Mouse (Mus musculus): ENCODE results near the gene Ube2j1.

Ube2j1 gene

DNA sequence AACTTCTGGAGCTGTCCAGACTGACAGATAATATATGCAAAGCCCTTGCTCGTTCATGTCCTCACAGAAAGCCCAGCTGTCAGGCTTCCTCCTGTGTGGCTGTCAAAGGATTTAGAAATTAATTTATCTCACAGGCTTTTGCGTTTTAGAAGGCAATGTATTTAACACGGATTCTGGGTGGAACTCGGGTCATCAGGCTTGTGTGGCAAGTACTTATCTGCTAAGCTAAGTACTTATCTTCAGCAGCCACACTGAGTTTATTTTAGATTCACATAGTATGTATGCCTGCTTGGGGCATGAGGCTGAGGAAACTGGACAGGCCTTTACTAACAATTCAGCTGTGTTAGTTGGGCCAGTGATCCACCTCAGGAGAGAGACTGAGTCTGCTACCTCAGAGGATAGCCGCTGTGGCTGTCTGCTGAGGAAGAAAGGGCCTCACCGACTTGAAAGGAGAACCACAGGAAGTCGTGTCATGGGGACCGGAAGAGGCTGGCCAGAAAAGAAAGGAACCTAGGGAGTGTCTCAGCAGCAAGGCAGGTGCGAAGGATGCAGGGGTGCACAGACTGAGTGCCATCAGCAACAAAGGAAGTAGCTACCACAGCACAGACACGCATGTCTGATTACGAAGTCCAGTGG lies 41.4 kb downstream of the Ube2j1 start:
- DNase-seq: no peak

DNA sequence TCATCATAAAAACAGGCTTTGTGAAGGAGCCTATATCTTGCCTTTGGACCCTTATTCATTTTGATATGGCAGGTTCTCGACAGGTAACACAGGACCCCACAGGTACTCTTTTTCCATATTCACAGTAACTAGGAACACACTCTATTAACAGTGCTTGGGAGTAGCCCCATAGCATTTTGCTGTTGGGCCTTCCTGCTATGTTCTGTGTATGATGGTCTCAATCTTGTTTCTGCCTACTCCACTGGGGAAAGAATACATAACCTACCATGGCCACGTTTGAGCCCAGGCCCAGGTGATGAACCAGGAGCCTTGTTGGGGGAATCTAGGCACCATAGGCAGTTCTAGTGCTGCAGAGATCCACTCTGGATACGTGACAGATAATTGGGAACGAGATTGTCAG lies 43.2 kb downstream of the Ube2j1 start:
- DNase-seq: no peak

DNA sequence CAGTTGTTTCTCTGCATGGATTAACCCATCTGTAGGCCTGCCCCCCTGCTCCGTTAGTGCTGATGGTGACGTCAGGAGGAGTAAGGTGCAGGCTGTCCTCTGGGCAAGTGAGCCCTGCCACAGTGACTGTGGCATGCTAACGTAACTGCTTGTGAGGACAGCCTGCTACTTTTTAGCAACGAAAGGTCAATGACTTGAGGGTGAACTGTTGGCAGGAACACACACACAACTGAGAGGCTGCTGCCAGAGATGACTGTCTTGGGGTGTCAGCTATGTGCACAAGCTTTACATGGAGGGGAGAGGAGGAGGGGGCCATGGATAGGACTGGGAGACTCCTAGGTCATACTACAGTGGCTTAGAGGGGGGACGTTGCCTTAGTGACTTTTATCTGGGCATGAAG lies 43.6 kb downstream of the Ube2j1 start:
- DNase-seq: no peak

DNA sequence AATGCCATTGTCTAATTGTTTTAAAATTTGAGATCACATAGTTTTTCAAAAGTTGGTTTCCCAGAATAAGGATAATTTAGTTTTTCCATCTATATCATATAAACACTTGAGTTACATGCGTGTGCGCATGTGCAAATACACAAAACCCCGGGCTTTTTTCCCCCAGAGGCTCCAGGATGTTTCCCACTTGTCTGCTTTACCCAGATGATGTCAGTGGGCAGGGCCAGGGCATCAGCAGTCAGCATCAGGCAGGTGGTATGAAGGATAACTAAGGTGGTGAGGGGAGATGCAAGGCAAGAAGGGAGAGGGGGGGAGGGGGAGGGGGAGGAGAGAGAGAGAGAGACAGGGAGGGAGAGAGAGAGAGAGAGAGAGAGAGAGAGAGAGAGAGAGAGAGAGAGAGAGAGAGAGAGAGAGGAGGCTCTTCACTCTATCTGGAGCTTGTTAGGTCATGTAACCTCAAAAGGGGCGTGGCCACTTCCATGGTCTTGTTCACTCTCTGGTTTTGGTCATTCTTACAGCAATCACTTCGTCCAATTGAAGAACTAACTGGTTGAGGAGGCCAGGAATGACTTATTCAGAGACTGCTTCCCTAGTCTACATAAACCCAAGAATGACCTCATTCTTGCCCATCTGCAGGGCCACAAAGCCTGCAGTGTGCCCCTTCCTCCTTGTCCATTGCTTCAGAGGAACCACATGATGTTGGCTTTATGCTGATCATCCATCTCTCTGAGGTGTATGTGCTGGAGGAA lies 44.7 kb downstream of the Ube2j1 start:
- no peak for DNase-seq

DNA sequence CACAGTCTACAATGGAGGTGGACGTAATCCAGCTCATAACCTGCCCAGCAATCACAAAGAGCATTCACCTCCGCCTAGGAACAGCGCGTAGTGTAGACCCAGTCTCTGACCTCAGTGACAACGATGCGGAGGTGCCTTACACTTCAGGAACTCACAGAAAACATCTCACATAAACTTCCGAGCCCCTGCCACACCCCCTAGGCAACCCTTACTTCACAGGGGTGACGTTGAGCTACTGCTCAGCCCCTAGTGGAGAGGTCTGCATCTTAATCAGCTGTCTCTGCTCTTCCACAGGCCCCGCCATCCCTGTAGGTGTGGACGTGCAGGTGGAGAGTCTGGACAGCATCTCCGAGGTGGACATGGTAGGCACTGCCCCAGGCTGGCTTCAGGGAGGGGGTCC lies 45.9 kb downstream of the Ube2j1 start:
- DNase-seq: no peak

DNA sequence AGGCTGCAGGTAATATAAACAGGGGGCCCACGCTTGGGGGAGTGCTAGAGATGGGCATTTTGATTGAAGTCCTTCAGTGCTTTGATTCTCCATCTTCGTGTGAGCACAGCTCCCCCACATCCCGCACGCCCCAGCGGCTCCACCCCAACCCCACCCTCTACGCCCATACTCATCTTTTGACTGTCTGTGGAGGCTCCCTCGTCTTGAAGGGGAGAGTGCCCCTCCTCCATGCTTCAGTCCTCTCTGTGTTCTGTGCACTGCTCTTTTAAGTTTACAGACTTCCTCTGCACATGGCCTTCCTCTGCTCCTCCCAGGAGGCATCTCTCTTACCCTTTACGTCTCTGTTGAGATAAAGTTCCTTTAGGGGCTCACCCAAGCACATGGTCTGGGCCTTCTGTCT lies 46.5 kb downstream of the Ube2j1 start:
- no peak for DNase-seq

DNA sequence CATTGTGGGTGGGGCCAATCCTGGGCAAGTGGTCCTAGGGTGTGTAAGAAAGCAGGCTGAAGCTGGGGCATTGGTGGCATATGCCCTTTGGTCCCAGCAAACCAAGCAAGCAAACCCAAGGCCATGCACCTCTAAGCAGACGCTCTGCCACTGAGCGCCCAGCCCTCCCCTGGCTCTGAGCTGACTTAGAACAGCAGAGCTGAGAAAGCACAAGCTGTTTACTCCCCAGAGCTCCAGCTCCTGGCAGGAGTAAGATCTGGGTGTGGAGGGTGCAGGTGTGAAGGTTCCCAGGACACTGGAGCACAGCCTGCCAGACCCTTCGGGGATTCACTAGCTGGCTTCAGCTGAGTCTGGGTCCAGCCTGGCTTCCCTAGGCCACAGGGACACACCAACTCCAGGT lies 47.3 kb downstream of the Ube2j1 start:
- no peak for DNase-seq

DNA sequence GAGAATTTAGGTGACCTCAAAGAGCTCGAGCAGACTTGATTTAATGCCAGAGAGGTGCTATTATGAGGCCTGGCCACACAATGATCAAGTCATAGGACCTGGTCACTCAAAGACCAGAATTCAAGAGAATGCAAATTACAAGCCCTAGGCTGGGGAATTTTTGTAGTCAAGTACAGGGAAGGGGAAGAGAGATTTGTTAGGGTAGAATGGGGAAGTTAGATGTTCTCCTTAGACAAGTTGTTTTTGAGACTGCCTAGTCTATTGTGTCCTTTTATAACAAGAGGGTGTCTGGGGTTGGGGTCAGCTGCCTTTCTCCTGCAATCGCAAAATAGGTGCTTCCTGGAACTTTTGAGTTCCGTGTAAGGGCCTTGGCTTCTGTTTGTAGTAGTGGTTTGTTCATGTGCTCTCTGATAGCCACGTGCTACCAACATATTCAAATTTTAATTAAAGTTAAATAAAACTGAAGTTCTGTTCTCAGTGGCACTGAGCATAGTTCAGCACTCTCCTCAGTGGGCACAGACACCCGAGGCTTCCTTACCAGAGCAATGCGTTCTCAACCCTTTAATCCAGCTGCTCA lies 68.0 kb downstream of the Ube2j1 start:
- DNase-seq: no peak

Data from right cerebral cortex, adult 18-20 months (tissue).